Mouse (Mus musculus) small intestine, adult 2 months (tissue): ENCODE results near the gene Slc5a2. TPM values are rescaled to one million over a fixed set of nuclear protein-coding genes. Genes with fewer than 3 reads are reported as not detected.
A peak's percentile ranks its signal among the peaks of the same experiment; 100 is the strongest.

Experiments used
- H3K27ac ChIP-seq: fragments of 200-500 bp; 2 replicates; pipeline ENCODE4 v1.5.1; 2012; ENCODE audit warnings: low read depth, low read length, control low read depth, inconsistent platforms; ENCODE audit not compliant: insufficient read depth
- H3K27me3 ChIP-seq: fragments of 200-500 bp; 2 replicates; pipeline ENCODE4 v1.6.1; 2012; ENCODE audit warnings: mild to moderate bottlenecking, moderate library complexity, low read length, inconsistent platforms; ENCODE audit not compliant: control insufficient read depth, insufficient read depth
- H3K36me3 ChIP-seq: fragments of 200-500 bp; 2 replicates; pipeline ENCODE4 v1.6.1; 2012; ENCODE audit warnings: mild to moderate bottlenecking, low read length, control low read depth, inconsistent platforms; ENCODE audit not compliant: control insufficient read depth, insufficient read depth
- H3K4me1 ChIP-seq: fragments of 200-500 bp; 2 replicates; pipeline ENCODE4 v1.6.1; 2012; ENCODE audit warnings: low read length, inconsistent platforms, mixed read lengths; ENCODE audit not compliant: control insufficient read depth, insufficient read depth, insufficient read length
- H3K4me3 ChIP-seq: fragments of 200-500 bp; 2 replicates; pipeline ENCODE4 v1.5.1; 2012; ENCODE audit warnings: low read depth, mild to moderate bottlenecking, control low read depth, inconsistent platforms, low read length, moderate library complexity
- CTCF ChIP-seq: fragments of 200-500 bp; IDR thresholded peaks from 2 replicates; pipeline ENCODE4 v1.5.1; 2012; ENCODE audit warnings: low read depth, mild to moderate bottlenecking, control low read depth, inconsistent platforms, low read length, moderate library complexity, mixed read lengths; ENCODE audit not compliant: insufficient replicate concordance, insufficient read length; ENCODE audit errors: extremely low read depth
- POLR2A ChIP-seq: fragments of 200-500 bp; IDR thresholded peaks from 2 replicates; pipeline ENCODE4 v1.6.1; 2012; ENCODE audit warnings: low read depth, mild to moderate bottlenecking, control low read depth, inconsistent platforms, low read length, moderate library complexity
- WGBS: fragments of 180-500 bp; shearing (Covaris S2); methylation state at CpG from one replicate; pipeline ENCODE4 v1.1.7; 2018; 5-methylcytosine and 5-hydroxymethylcytosine counted together
- polyA plus RNA-seq: library from polyadenylated mRNA; depleted of rRNA; stranded (reverse); fragments of >200 nt; gene quantifications from 2 replicates; pipeline ENCODE4 v1.2.3, GENCODE M21; 2012

Slc5a2 gene
- polyA plus RNA-seq, 1 experiment = not detected

DNA sequence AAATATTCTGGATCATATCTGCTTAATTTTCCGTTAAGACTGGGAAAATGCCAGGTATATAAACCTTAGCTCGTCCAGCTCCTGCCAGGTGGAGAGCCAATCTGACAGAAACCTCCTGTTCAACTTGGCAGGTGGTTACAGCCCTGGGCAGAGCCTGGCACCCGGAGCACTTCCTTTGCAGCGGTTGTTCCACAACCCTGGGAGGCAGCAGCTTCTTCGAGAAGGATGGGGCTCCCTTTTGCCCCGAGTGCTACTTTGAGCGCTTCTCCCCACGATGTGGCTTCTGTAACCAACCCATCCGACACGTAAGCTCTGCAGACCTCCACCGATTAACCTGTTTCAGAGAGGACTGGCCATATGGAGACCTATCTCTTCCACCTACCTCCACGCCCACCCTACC is 13.5 kb upstream of the Slc5a2 start:
- WGBS = 26% methylated on average over 12 of the region's 12 CpGs
- Histone ChIP-seq H3K4me1 (peaks cover 5% of the 10 kb centered on the region), H3K27me3 (no peaks in the 10 kb centered on the region), H3K36me3 (peaks cover 3% of the 10 kb centered on the region; the same call in 1 of the 2 replicates), H3K4me3 (no peak overlapping the region), H3K27ac (no peak overlapping the region)
- TF ChIP-seq CTCF (no peak), POLR2A (no peak)

DNA sequence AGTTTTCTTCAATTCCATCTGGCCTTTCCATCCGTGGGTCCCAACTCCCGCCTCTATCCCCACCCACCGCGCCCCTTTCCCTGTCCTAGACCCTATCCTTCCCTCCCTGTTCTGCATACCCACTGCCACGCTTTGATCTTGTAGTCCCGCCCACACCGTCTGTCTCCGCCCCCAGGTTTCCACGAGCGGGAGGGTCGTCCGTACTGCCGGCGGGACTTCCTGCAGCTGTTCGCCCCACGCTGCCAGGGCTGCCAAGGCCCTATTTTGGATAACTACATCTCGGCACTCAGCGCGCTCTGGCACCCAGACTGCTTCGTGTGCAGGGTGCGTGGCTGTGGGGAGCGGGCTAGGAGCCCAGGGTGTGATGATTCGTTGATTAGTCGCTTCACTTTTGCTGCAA is 12.8 kb upstream of the Slc5a2 start:
- no peak overlapping the region for H3K27ac ChIP-seq
- H3K4me1 ChIP-seq = peaks cover 6% of the 10 kb centered on the region
- TF ChIP-seq CTCF (no peak), POLR2A (no peak)
- no peaks in the 10 kb centered on the region for H3K27me3 ChIP-seq
- peak overlapping the region; percentile 7; the same call in 1 of the 2 replicates for H3K4me3 ChIP-seq
- peaks cover 3% of the 10 kb centered on the region; the same call in 1 of the 2 replicates for H3K36me3 ChIP-seq
- 10% methylated on average over 24 of the region's 24 CpGs for WGBS

DNA sequence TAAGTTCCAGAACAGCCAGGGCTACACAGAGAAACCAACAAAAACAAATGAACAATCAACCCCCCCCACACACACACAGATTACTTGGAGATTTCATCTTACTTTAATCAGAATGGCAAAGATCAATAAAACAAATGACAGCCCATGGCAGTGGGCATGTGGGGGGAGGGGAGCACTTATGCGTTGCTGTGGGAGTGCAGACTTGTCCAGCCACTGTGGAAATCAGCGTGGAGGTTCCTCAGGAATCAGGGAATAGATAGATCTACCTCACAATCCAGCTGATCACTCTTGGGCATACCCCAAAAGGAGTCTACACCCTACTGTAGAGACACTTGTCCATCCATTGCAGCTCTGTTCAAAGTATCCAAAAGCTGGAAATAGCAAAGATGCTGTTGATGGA is 10.5 kb upstream of the Slc5a2 start:
- Histone ChIP-seq H3K36me3 (peaks cover 3% of the 10 kb centered on the region; the same call in 1 of the 2 replicates), H3K27me3 (no peaks in the 10 kb centered on the region), H3K4me3 (no peak overlapping the region), H3K4me1 (peaks cover 6% of the 10 kb centered on the region; the same call in 1 of the 2 replicates), H3K27ac (no peak overlapping the region)
- TF ChIP-seq POLR2A (no peak), CTCF (no peak)
- WGBS = 50% methylated on average over 2 of the region's 2 CpGs

DNA sequence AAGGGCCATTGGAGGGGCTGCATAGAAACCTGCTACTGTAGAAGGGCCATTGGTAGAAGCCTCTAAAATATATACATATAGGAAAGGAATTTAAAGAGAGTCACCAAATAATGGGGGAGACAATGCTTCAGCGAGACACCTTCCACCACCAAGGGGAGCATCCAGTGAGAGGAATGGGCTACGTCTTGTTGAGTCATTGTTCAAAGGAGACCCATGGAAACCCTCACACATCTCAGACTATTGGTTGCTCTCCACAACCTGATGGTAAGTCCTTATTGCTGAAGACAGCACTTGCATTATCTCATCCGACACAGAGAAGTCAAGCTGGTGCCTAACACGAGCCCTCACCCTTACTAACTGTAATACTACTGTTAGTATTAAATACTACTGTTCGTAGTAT is 9.7 kb upstream of the Slc5a2 start:
- Histone ChIP-seq H3K4me3 (no peak overlapping the region), H3K36me3 (peaks cover 3% of the 10 kb centered on the region; the same call in 1 of the 2 replicates), H3K4me1 (peaks cover 6% of the 10 kb centered on the region; the same call in 1 of the 2 replicates), H3K27ac (no peak overlapping the region), H3K27me3 (peaks cover 3% of the 10 kb centered on the region)
- no peak for TF ChIP-seq POLR2A
- TF ChIP-seq CTCF = no peak
- WGBS = 78% methylated on average over 5 of the region's 5 CpGs

DNA sequence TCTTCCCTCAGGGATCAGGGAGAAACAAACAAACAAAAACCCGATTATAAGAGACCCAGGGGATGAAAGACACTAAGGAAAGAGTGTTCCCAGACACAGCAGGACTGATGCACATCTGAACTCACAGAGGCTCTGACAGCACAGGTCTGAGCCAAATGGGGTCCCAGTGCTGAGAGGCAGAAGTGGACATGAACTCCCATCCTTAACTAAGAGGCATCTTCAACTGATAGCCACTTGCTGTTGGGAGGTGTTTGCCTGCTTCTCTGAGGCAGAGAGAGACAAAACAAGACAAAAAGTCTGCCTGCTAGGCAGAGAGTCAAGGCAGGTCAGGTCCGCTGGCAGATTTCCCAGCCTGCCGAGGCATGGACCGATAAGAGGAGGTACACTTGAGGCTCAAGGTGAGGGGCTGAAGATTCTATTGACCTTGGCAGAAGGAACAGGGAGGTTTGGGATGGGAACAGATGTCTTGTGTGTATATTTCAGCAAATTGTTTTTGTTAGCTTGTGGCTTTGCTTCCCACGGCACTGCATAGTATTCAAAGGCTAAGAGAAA is 8.6 kb upstream of the Slc5a2 start:
- Histone ChIP-seq H3K4me1 (peaks cover 6% of the 10 kb centered on the region; the same call in 1 of the 2 replicates), H3K27ac (no peak overlapping the region), H3K27me3 (peaks cover 3% of the 10 kb centered on the region), H3K36me3 (peaks cover 3% of the 10 kb centered on the region; the same call in 1 of the 2 replicates), H3K4me3 (no peak overlapping the region)
- no peak for TF ChIP-seq POLR2A
- TF ChIP-seq CTCF = no peak
- WGBS = 12% methylated on average over 5 of the region's 5 CpGs

DNA sequence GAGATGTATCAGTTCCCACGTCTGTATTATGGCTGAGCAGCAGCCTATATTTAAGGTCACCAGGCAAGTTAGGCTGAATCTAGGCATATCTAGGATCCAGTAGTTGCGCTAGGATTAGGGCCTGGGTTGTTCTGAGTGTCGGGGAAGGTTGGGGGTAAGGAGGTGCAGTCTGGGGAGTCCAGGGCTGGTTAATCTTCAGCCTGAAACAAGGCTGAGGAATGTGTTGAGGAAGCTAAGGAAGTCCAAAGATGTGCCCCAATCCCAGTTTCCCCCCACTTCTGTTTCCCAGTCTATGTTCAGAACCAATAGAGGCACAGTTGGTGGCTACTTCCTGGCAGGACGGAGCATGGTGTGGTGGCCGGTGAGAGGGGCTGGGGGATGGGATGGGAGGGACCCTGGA is 599 bp downstream of the Slc5a2 start:
- Histone ChIP-seq H3K4me3 (no peak overlapping the region), H3K27ac (no peak overlapping the region), H3K27me3 (0 out of 2 replicates have a peak, but pooled peaks cover 2% of the 10 kb centered on the region), H3K4me1 (peaks cover 6% of the 10 kb centered on the region; the same call in 1 of the 2 replicates), H3K36me3 (no peaks in the 10 kb centered on the region)
- WGBS = 69% methylated on average over 5 of the region's 5 CpGs
- no peak for TF ChIP-seq CTCF
- TF ChIP-seq POLR2A = no peak

DNA sequence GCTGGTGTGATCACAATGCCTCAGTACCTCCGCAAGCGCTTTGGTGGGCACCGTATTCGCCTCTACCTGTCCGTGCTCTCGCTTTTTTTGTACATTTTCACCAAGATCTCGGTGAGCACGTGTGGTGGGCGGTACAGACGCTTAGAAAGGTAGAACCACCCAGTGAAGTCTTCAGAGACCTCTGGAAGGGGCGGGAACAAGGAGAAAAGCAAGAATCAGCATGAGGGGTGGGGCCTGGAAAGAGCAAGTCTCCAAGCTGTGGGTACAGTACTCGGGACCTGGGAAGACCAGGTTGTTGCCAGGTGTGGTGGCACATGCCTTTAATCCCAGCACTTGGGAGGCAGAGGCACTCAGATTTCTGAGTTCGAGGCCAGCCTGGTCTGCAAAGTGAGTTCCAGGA is 1.9 kb downstream of the Slc5a2 start:
- no peak overlapping the region for H3K4me3 ChIP-seq
- TF ChIP-seq POLR2A (no peak), CTCF (no peak)
- WGBS = 62% methylated on average over 13 of the region's 13 CpGs
- no peak overlapping the region for H3K27ac ChIP-seq
- H3K4me1 ChIP-seq = peaks cover 6% of the 10 kb centered on the region; the same call in 1 of the 2 replicates
- peaks cover 13% of the 10 kb centered on the region; the same call in 1 of the 2 replicates for H3K36me3 ChIP-seq
- H3K27me3 ChIP-seq = 0 out of 2 replicates have a peak, but pooled peaks cover 2% of the 10 kb centered on the region
